Mouse (Mus musculus): ENCODE data around the gene Cpox.

GRCm38 (mm10) chr16:58715018-58715417 lies 44.9 kb downstream of the Cpox start:
- TF ChIP-seq CTCF (conservative IDR thresholded peaks at IDR 0.05; ENCODE audit: low read length) (no peak), POU5F1 (IDR thresholded peaks at IDR 0.05; ENCODE audit: borderline replicate concordance, low read length) (no peak), NANOG (IDR thresholded peaks at IDR 0.05; ENCODE audit: borderline replicate concordance, low read length) (no peak)

Measured in E14TG2a.4 (cell line).